Mouse (Mus musculus) liver, embryonic 14.5 days (tissue): ENCODE measurements around the gene Ccdc190. TPM values are rescaled to one million over a fixed set of nuclear protein-coding genes. Genes with fewer than 3 reads are reported as not detected.

ENCODE experiments used
- ATAC-seq: fragments of 200-750 bp; cut with Nextera tagmentation; 2 replicates; pipeline ENCODE4 v1.8.0; 2017; ENCODE audit warnings: moderate number of reproducible peaks, mild to moderate bottlenecking, moderate library complexity; ENCODE audit not compliant: insufficient read depth
- DNase-seq, 3 experiments: peaks; one replicate each; pipeline ENCODE4 v3.0.0-alpha.2; 2012 to 2013; ENCODE audit warnings: low read depth in 3 of 3, low spot score in 3 of 3
- H3K27ac ChIP-seq: fragments of 300-500 bp; sonication (generic); 2 replicates; pipeline ENCODE4 v1.5.1; 2014; ENCODE audit warnings: moderate library complexity, mild to moderate bottlenecking, control low read depth, inconsistent platforms
- H3K27me3 ChIP-seq: fragments of 300-500 bp; sonication (generic); 2 replicates; pipeline ENCODE4 v1.6.1; 2014; ENCODE audit warnings: mild to moderate bottlenecking, low read length, moderate library complexity; ENCODE audit not compliant: control insufficient read depth, insufficient read depth
- H3K36me3 ChIP-seq: fragments of 300-500 bp; sonication (generic); replicated peaks from 2 replicates; pipeline ENCODE4 v1.6.1; 2014; ENCODE audit warnings: low read depth; ENCODE audit not compliant: control insufficient read depth, insufficient read depth
- H3K4me1 ChIP-seq, 2 experiments: fragments of 200-500 bp in 1 of 2; fragments of 300-500 bp in 1 of 2; sonication (generic) in 1 of 2; replicated peaks; 2 replicates each; pipeline ENCODE4 v1.6.1; 2012 to 2014; ENCODE audit warnings: antibody characterized with exemption in 1 of 2, inconsistent platforms in 1 of 2, low read length in 1 of 2; ENCODE audit not compliant: control insufficient read depth in 2 of 2, insufficient read depth in 2 of 2
- H3K4me2 ChIP-seq: fragments of 300-500 bp; sonication (generic); 2 replicates; pipeline ENCODE4 v1.6.1; 2014; ENCODE audit warnings: low read depth, mild to moderate bottlenecking, control low read depth, moderate library complexity
- H3K4me3 ChIP-seq, 2 experiments: fragments of 200-500 bp in 1 of 2; fragments of 300-500 bp in 1 of 2; sonication (generic) in 1 of 2; 2 replicates each; pipeline ENCODE4 v1.5.1; 2012 to 2014; ENCODE audit warnings: low read depth in 2 of 2, low read length in 2 of 2, mild to moderate bottlenecking in 2 of 2, control low read depth in 1 of 2, inconsistent platforms in 1 of 2, moderate library complexity in 1 of 2; ENCODE audit not compliant: insufficient read depth in 1 of 2
- H3K9ac ChIP-seq: fragments of 300-500 bp; sonication (generic); replicated peaks from 2 replicates; pipeline ENCODE4 v1.6.1; 2014; ENCODE audit warnings: mild to moderate bottlenecking, control low read depth, moderate library complexity
- H3K9me3 ChIP-seq: fragments of 300-500 bp; sonication (generic); 2 replicates; pipeline ENCODE4 v1.6.1; 2016; ENCODE audit warnings: low read length, mixed read lengths; ENCODE audit not compliant: control insufficient read depth
- CTCF ChIP-seq: IDR thresholded peaks from 2 replicates; pipeline ENCODE4 v1.5.1; 2016; ENCODE audit warnings: antibody characterized with exemption, low read depth, control low read depth
- EP300 ChIP-seq: IDR thresholded peaks from 2 replicates; pipeline ENCODE4 v1.6.1; 2016; ENCODE audit warnings: antibody characterized with exemption, low read depth
- WGBS: fragments of 180-500 bp; shearing (Covaris S2); extraction: QIAGEN DNeasy Blood & Tissue Kit; methylation state at CpG from one replicate; pipeline ENCODE4 v1.1.7; 2014; ENCODE audit not compliant: insufficient replicate concordance; 5-methylcytosine and 5-hydroxymethylcytosine counted together
- polyA plus RNA-seq, 2 experiments: library from polyadenylated mRNA; depleted of rRNA in 1 of 2; stranded (reverse) in 1 of 2; unstranded in 1 of 2; fragments of >200 nt; fragmentation: Nextera tagmentation in 1 of 2; extraction: Ambion mirVana in 1 of 2; gene quantifications; 2 replicates each; pipeline versions ENCODE4 v1.2.1 to v1.2.3; 2012 to 2014

The Ccdc190 gene
- polyA plus RNA-seq, 2 experiments: not detected

- Histone ChIP-seq H3K36me3 (no peaks in the 10 kb centered on the region), H3K9ac (no peak overlapping the region), H3K27ac (no peak overlapping the region), H3K9me3 (no peaks in the 10 kb centered on the region), H3K4me2 (no peak overlapping the region), H3K4me1 (no peaks in the 10 kb centered on the region), H3K27me3 (no peaks in the 10 kb centered on the region), H3K4me3 (no peak overlapping the region)
- ATAC-seq (no peak), DNase-seq (no peak)
- WGBS: 35% methylated on average over 3 of the region's 3 CpGs
- TF ChIP-seq EP300: no peak
- no peak for TF ChIP-seq CTCF
Observed at GRCm38 (mm10) chr1:169946004-169946403, 17.6 kb downstream of the Ccdc190 start.

- no peak for ATAC-seq
- no peak overlapping the region for H3K9ac ChIP-seq
- no peak overlapping the region for H3K4me2 ChIP-seq
- no peaks in the 10 kb centered on the region for H3K9me3 ChIP-seq
- H3K4me3 ChIP-seq: no peak overlapping the region
- H3K36me3 ChIP-seq: no peaks in the 10 kb centered on the region
- no peak for DNase-seq
- H3K27ac ChIP-seq: no peak overlapping the region
- no peak for TF ChIP-seq EP300
- peak; percentile 14; the same call in 1 of the 2 replicates for TF ChIP-seq CTCF
- no peaks in the 10 kb centered on the region for H3K4me1 ChIP-seq
- no peaks in the 10 kb centered on the region for H3K27me3 ChIP-seq
- 47% methylated on average over 6 of the region's 6 CpGs for WGBS
Observed at GRCm38 (mm10) chr1:169947654-169948053, 19.2 kb downstream of the Ccdc190 start.

GRCm38 (mm10) chr1:169948280-169948679 is 19.8 kb downstream of the Ccdc190 start:
- WGBS: 73% methylated on average over 7 of the region's 7 CpGs

GRCm38 (mm10) chr1:169948866-169949265 is 20.4 kb downstream of the Ccdc190 start:
- Histone ChIP-seq H3K27me3 (no peaks in the 10 kb centered on the region), H3K27ac (no peak overlapping the region), H3K4me1 (no peaks in the 10 kb centered on the region), H3K9me3 (no peaks in the 10 kb centered on the region), H3K4me3 (no peak overlapping the region), H3K4me2 (no peak overlapping the region), H3K36me3 (no peaks in the 10 kb centered on the region), H3K9ac (no peak overlapping the region)
- ATAC-seq: no peak
- 73% methylated on average over 7 of the region's 7 CpGs for WGBS
- no peak for DNase-seq
- TF ChIP-seq CTCF (no peak), EP300 (no peak)

More at GRCm38 (mm10) chr1:169948280-169948679, 19.8 kb downstream of the Ccdc190 start:
- H3K36me3 ChIP-seq: no peaks in the 10 kb centered on the region
- no peak overlapping the region for H3K9ac ChIP-seq
- DNase-seq (no peak), ATAC-seq (no peak)
- H3K4me2 ChIP-seq: no peak overlapping the region
- no peaks in the 10 kb centered on the region for H3K9me3 ChIP-seq
- no peak overlapping the region for H3K27ac ChIP-seq
- H3K4me3 ChIP-seq: no peak overlapping the region
- H3K27me3 ChIP-seq: no peaks in the 10 kb centered on the region
- no peaks in the 10 kb centered on the region for H3K4me1 ChIP-seq
- TF ChIP-seq CTCF (no peak), EP300 (no peak)

GRCm38 (mm10) chr1:169949981-169950380 is 21.5 kb downstream of the Ccdc190 start:
- Histone ChIP-seq H3K4me3 (no peak overlapping the region), H3K9ac (no peak overlapping the region), H3K9me3 (no peaks in the 10 kb centered on the region), H3K4me1 (no peaks in the 10 kb centered on the region), H3K27ac (no peak overlapping the region), H3K4me2 (no peak overlapping the region), H3K36me3 (no peaks in the 10 kb centered on the region), H3K27me3 (no peaks in the 10 kb centered on the region)
- WGBS: 56% methylated on average over 7 of the region's 7 CpGs
- ATAC-seq: no peak
- no peak for TF ChIP-seq CTCF
- no peak for TF ChIP-seq EP300
- no peak for DNase-seq
